Mouse (Mus musculus) brain, embryonic 14.5 days (tissue): ENCODE results near the gene Pla2g4f. TPM values are rescaled to one million over a fixed set of nuclear protein-coding genes. Genes with fewer than 3 reads are reported as not detected.
A peak's percentile ranks its signal among the peaks of the same experiment; 100 is the strongest.

Source experiments
- DNase-seq: peaks from one replicate; pipeline ENCODE4 v3.0.0-alpha.2; 2011; ENCODE audit warnings: low read depth
- CTCF ChIP-seq: fragments of 200-500 bp; IDR thresholded peaks from 2 replicates; pipeline ENCODE4 v1.5.1; 2012; ENCODE audit warnings: inconsistent platforms, mild to moderate bottlenecking, moderate library complexity, borderline replicate concordance; ENCODE audit not compliant: insufficient read depth, insufficient read length; ENCODE audit errors: extremely low read depth
- POLR2A ChIP-seq: fragments of 200-500 bp; IDR thresholded peaks from 2 replicates; pipeline ENCODE4 v1.6.1; 2012; ENCODE audit warnings: mild to moderate bottlenecking, inconsistent platforms, borderline replicate concordance; ENCODE audit not compliant: poor library complexity, insufficient read depth, insufficient read length, severe bottlenecking; ENCODE audit errors: extremely low read depth
- polyA plus RNA-seq: library from polyadenylated mRNA; depleted of rRNA; stranded (reverse); fragments of >200 nt; gene quantifications from 2 replicates; pipeline ENCODE4 v1.2.3, GENCODE M21; 2012; rRNA removed

The Pla2g4f gene
- polyA plus RNA-seq, 1 experiment, result 0.07 TPM

- DNase-seq, result no peak
- TF ChIP-seq POLR2A (no peak), CTCF (no peak)
Observed at GRCm38 (mm10) chr2:120276951-120277350, 37.0 kb downstream of the Pla2g4f start.

GRCm38 (mm10) chr2:120268635-120269034 is 45.3 kb downstream of the Pla2g4f start:
- DNase-seq, result peak; percentile 28

DNA sequence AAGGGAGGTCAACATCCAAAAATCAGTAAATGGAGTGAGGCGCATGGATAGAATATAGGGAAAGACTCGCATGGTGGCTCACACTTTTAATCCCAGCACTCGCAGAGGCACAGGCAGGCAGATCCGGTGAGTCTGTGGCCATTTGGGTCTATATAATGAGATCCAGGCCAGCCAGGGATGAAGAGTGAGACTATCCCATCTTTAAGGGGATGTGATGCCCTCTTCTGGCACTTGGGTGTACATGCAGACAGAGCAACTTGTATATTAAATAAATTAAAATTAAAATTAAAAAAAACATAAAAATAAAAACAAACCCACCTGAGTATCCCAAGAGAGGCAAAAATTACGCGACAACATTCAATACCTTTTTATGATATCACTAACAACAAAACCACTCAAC is 48.4 kb downstream of the Pla2g4f start:
- no peak for TF ChIP-seq POLR2A
- peak; percentile 16; the same call in 1 of the 2 replicates for TF ChIP-seq CTCF
- DNase-seq, result peak; percentile 20

More at GRCm38 (mm10) chr2:120268635-120269034, 45.3 kb downstream of the Pla2g4f start:
- TF ChIP-seq POLR2A (no peak), CTCF (peak; percentile 45; the same call in 1 of the 2 replicates)

DNA sequence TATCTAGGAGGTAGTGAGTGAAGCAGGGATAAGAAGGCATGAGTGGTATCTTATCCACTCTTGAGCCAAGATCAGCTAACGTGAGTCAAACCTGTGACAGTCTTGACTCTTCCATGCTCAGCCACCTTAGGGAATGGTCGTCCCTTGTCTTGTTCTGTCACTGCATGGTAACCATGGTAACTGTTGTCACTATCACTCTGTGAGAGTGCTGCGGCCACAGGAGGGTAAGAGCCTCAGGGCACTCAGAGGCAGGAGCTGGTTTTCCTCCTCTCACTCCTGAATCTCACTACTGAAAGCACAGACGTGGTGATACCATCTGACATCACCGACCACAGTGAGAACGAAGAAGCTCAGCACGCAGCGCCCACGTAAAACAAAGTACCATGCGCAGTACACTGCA is 49.1 kb downstream of the Pla2g4f start:
- DNase-seq, result peak; percentile 41
- no peak for TF ChIP-seq POLR2A
- no peak for TF ChIP-seq CTCF

- TF ChIP-seq POLR2A (no peak), CTCF (no peak)
Observed at GRCm38 (mm10) chr2:120262876-120263275, 51.1 kb downstream of the Pla2g4f start.

DNA sequence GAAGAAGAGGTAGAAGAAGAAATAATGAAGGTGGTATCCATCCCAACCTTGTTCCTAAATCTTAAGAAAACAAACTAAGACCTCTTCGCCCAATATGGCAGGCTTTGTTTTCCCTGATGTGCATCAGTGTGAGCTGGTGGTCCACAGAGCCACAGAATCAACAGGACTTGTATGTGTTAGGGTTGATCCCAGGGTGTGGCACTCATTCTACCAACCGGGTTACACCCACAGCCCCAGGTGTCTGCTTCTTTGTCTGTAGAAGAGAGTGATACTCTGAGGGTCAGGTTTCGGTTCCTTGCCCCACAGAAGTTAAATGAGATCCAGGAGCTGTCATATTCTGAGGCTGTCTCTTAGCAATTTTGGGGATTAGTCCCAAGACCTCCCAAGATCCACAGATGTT is 52.6 kb downstream of the Pla2g4f start:
- no peak for DNase-seq
- TF ChIP-seq POLR2A (no peak), CTCF (no peak)

More at GRCm38 (mm10) chr2:120262876-120263275, 51.1 kb downstream of the Pla2g4f start:
- no peak for DNase-seq

DNA sequence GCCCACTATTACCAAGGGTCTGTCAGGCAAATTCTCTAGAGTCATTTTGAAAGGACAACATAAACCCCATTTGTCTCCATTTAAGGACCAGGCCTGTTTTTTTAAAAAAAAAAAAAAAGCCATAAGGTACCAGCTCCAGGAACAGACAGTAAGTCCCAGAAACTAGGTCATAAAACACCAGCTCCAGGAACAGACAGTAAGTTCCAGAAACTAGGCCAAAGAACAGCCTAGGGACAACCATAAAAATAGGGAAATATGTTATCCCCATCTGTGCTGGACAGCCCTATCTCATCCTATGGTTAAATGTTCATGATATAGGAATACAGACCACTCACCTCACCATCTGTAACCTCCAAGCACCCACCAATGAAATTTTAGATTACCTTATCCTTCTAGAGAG is 57.7 kb downstream of the Pla2g4f start:
- TF ChIP-seq POLR2A (no peak), CTCF (no peak)
- no peak for DNase-seq

DNA sequence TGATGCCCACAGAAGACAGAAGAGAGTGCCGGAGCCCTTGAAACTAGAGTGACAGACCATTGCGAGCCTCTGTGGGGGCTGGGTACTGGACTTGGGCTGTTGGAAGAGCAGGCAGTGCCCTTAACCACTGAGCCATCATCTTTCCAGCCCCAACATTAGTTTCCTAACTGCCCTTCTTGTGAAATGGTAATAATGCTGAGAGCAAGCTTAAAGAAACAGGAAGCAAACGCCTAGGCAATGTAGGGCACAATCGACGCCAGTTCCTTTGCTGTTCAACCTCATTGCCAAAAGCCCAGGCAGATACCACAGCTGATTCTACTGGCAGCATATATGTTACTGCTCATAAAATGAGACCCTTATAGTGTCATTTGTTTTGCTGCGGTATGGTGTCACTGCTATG is 61.3 kb downstream of the Pla2g4f start:
- no peak for TF ChIP-seq POLR2A
- no peak for TF ChIP-seq CTCF
- DNase-seq, result no peak

Other genes starting within 250 kb of the Pla2g4f start
- 5.1 and 6.4 TPM in 2 replicates for gene Ehd4, start 159.6 kb downstream of the Pla2g4f start, polyA plus RNA-seq
- 4.1 and 4.5 TPM in 2 replicates for gene Pla2g4e, start 68.8 kb downstream of the Pla2g4f start, polyA plus RNA-seq
- 0.03 TPM in 2 replicates for gene Pla2g4d, start 25.0 kb downstream of the Pla2g4f start, polyA plus RNA-seq
- 58.1 and 58.7 TPM in 2 replicates for gene Vps39, start 39.0 kb upstream of the Pla2g4f start, polyA plus RNA-seq
- 6.8 and 6.9 TPM in 2 replicates for gene Ganc, start 89.7 kb upstream of the Pla2g4f start, polyA plus RNA-seq
- 17.0 and 21.1 TPM in 2 replicates for gene Tmem87a, start 89.9 kb upstream of the Pla2g4f start, polyA plus RNA-seq
- 1.2 and 1.3 TPM in 2 replicates for gene Capn3, start 141.9 kb upstream of the Pla2g4f start, polyA plus RNA-seq
- 44.6 and 53.8 TPM in 2 replicates for gene Zfp106, start 249.7 kb upstream of the Pla2g4f start, polyA plus RNA-seq